Mouse (Mus musculus) spleen, adult 2 months (tissue): ENCODE measurements around the gene D10Jhu81e.

Experiments
- CTCF ChIP-seq: fragments of 200-500 bp; IDR thresholded peaks from 2 replicates; pipeline ENCODE4 v1.5.1; 2011; ENCODE audit warnings: mild to moderate bottlenecking, inconsistent platforms; ENCODE audit not compliant: insufficient read depth, insufficient read length, insufficient replicate concordance; ENCODE audit errors: extremely low read depth
- POLR2A ChIP-seq: fragments of 200-500 bp; IDR thresholded peaks from 2 replicates; pipeline ENCODE4 v1.6.1; 2011; ENCODE audit warnings: low read depth, low read length, inconsistent platforms

- TF ChIP-seq CTCF, result no peak
- no peak for TF ChIP-seq POLR2A
Measured at GRCm38 (mm10) chr10:78129423-78129822, 40.2 kb downstream of the D10Jhu81e start.
